Mouse (Mus musculus) forebrain, embryonic 11.5 days (tissue): ENCODE measurements at regions not wholly inside any gene's neighbourhood (a gene's known extent, or its start where the extent isn't known, plus 50 kb on each side); places are given as distances from the start of the nearest gene placed in this dataset.

Source experiments
- ATAC-seq: fragments of 200-750 bp; cut with Nextera tagmentation; replicated peaks from 2 replicates; pipeline ENCODE4 v1.8.0; 2017; ENCODE audit warnings: moderate TSS enrichment; ENCODE audit not compliant: low FRiP score
- DNase-seq: peaks from one replicate; pipeline ENCODE4 v3.0.0-alpha.2; 2017; ENCODE audit warnings: low spot score
- H3K27ac ChIP-seq: fragments of 300-500 bp; sonication (generic); 2 replicates; pipeline ENCODE4 v1.5.1; 2014; ENCODE audit warnings: low read depth, low read length
- H3K27me3 ChIP-seq: fragments of 300-500 bp; sonication (generic); 2 replicates; pipeline ENCODE4 v1.6.1; 2014; ENCODE audit warnings: mild to moderate bottlenecking, low read length, mixed read lengths; ENCODE audit not compliant: control insufficient read depth, insufficient read depth
- H3K36me3 ChIP-seq: fragments of 300-500 bp; sonication (generic); 2 replicates; pipeline ENCODE4 v1.6.1; 2014; ENCODE audit warnings: mild to moderate bottlenecking, low read length, moderate library complexity, mixed read lengths; ENCODE audit not compliant: control insufficient read depth, insufficient read depth
- H3K4me1 ChIP-seq: fragments of 300-500 bp; sonication (generic); replicated peaks from 2 replicates; pipeline ENCODE4 v1.6.1; 2014; ENCODE audit warnings: low read length, mixed read lengths; ENCODE audit not compliant: control insufficient read depth, insufficient read depth
- H3K4me2 ChIP-seq: fragments of 300-500 bp; sonication (generic); 2 replicates; pipeline ENCODE4 v1.6.1; 2014; ENCODE audit warnings: low read depth, mild to moderate bottlenecking, low read length, moderate library complexity, mixed read lengths; ENCODE audit not compliant: severe bottlenecking
- H3K4me3 ChIP-seq: fragments of 300-500 bp; sonication (generic); 2 replicates; pipeline ENCODE4 v1.5.1; 2014; ENCODE audit warnings: low read depth, low read length
- H3K9ac ChIP-seq: fragments of 300-500 bp; sonication (generic); 2 replicates; pipeline ENCODE4 v1.6.1; 2014; ENCODE audit warnings: low read length
- H3K9me3 ChIP-seq: fragments of 300-500 bp; sonication (generic); 2 replicates; pipeline ENCODE4 v1.6.1; 2016; ENCODE audit warnings: low read length, mixed read lengths; ENCODE audit not compliant: control insufficient read depth
- WGBS: fragments of 180-500 bp; shearing (Covaris S2); extraction: QIAGEN DNeasy Blood & Tissue Kit; methylation state at CpG from one replicate; pipeline ENCODE4 v1.1.7; 2014; 5-methylcytosine and 5-hydroxymethylcytosine counted together

- no peaks in the 10 kb centered on the region for H3K9me3 ChIP-seq
- no peak overlapping the region for H3K9ac ChIP-seq
- H3K27me3 ChIP-seq = no peaks in the 10 kb centered on the region
- DNase-seq (no peak), ATAC-seq (no peak)
- no peak overlapping the region for H3K27ac ChIP-seq
- H3K4me3 ChIP-seq = no peak overlapping the region
- no peak overlapping the region for H3K4me2 ChIP-seq
- H3K36me3 ChIP-seq = no peaks in the 10 kb centered on the region
- no peaks in the 10 kb centered on the region for H3K4me1 ChIP-seq
- WGBS = 86% methylated on average over 1 of the region's 1 CpGs
Observed at GRCm38 (mm10) chr3:131818806-131819205, 254.2 kb downstream of the Papss1 start.

DNA sequence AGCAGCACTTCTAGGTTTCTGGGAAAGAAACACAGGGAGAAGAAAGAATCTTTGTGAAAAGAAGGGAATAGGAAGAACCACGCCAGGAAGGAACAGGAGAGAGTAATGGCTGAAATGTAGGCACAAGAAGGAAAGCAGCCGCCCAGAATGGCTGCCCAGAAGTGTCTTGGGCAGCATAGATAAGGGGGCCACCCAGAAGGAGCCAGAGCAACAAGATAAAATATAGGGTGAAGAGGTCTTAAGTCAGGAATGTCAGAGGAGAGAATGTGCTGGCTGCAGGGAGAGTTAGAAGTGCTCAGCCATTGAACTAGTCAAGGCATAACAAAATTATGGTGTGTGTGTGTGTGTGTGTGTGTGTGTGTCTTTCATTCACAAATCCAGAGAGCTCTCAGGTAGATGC, 227.7 kb upstream of the Dkk2 start:
- DNase-seq = no peak
- H3K4me2 ChIP-seq = no peak overlapping the region
- no peak for ATAC-seq
- H3K27me3 ChIP-seq = no peaks in the 10 kb centered on the region
- H3K27ac ChIP-seq = no peak overlapping the region
- H3K9me3 ChIP-seq = no peaks in the 10 kb centered on the region; the same call in 1 of the 2 replicates
- 85% methylated on average over 2 of the region's 2 CpGs for WGBS
- no peak overlapping the region for H3K9ac ChIP-seq
- H3K4me3 ChIP-seq = no peak overlapping the region
- no peaks in the 10 kb centered on the region for H3K4me1 ChIP-seq
- H3K36me3 ChIP-seq = no peaks in the 10 kb centered on the region

- Histone ChIP-seq H3K27ac (no peak overlapping the region), H3K4me1 (no peaks in the 10 kb centered on the region), H3K4me2 (no peak overlapping the region), H3K4me3 (no peak overlapping the region), H3K9ac (no peak overlapping the region), H3K36me3 (no peaks in the 10 kb centered on the region), H3K9me3 (no peaks in the 10 kb centered on the region; the same call in 1 of the 2 replicates), H3K27me3 (no peaks in the 10 kb centered on the region)
- WGBS = 76% methylated on average over 12 of the region's 12 CpGs
- DNase-seq = no peak
- ATAC-seq = no peak
Observed at GRCm38 (mm10) chr3:131859083-131859482, 226.0 kb upstream of the Dkk2 start.

- no peaks in the 10 kb centered on the region for H3K4me1 ChIP-seq
- H3K4me2 ChIP-seq = no peak overlapping the region
- ATAC-seq = no peak
- no peak for DNase-seq
- H3K4me3 ChIP-seq = no peak overlapping the region
- no peaks in the 10 kb centered on the region for H3K27me3 ChIP-seq
- no peaks in the 10 kb centered on the region for H3K36me3 ChIP-seq
- H3K9me3 ChIP-seq = no peaks in the 10 kb centered on the region; the same call in 1 of the 2 replicates
- H3K9ac ChIP-seq = no peak overlapping the region
- WGBS = 70% methylated on average over 5 of the region's 5 CpGs
- no peak overlapping the region for H3K27ac ChIP-seq
Observed at GRCm38 (mm10) chr3:131865106-131865505, 220.0 kb upstream of the Dkk2 start.

GRCm38 (mm10) chr3:131867266-131867665, 217.8 kb upstream of the Dkk2 start:
- H3K27ac ChIP-seq = no peak overlapping the region
- DNase-seq (no peak), ATAC-seq (no peak)
- no peaks in the 10 kb centered on the region for H3K27me3 ChIP-seq
- no peaks in the 10 kb centered on the region for H3K9me3 ChIP-seq
- WGBS = 86% methylated on average over 3 of the region's 3 CpGs
- no peak overlapping the region for H3K4me3 ChIP-seq
- H3K4me2 ChIP-seq = no peak overlapping the region
- H3K4me1 ChIP-seq = no peaks in the 10 kb centered on the region
- no peak overlapping the region for H3K9ac ChIP-seq
- no peaks in the 10 kb centered on the region for H3K36me3 ChIP-seq

- Histone ChIP-seq H3K4me3 (no peak overlapping the region), H3K27ac (no peak overlapping the region), H3K9me3 (no peaks in the 10 kb centered on the region), H3K9ac (no peak overlapping the region), H3K27me3 (no peaks in the 10 kb centered on the region), H3K4me2 (no peak overlapping the region), H3K4me1 (no peaks in the 10 kb centered on the region), H3K36me3 (no peaks in the 10 kb centered on the region)
- no peak for DNase-seq
- no peak for ATAC-seq
- 82% methylated on average over 11 of the region's 11 CpGs for WGBS
Observed at GRCm38 (mm10) chr3:131868219-131868964, 216.7 kb upstream of the Dkk2 start.

- ATAC-seq (no peak), DNase-seq (no peak)
- 92% methylated on average over 4 of the region's 4 CpGs for WGBS
- Histone ChIP-seq H3K36me3 (no peaks in the 10 kb centered on the region), H3K9me3 (no peaks in the 10 kb centered on the region), H3K4me2 (no peak overlapping the region), H3K27me3 (no peaks in the 10 kb centered on the region), H3K27ac (no peak overlapping the region), H3K9ac (no peak overlapping the region), H3K4me3 (no peak overlapping the region), H3K4me1 (no peaks in the 10 kb centered on the region)
Observed at GRCm38 (mm10) chr3:131869306-131869705, 215.8 kb upstream of the Dkk2 start.

GRCm38 (mm10) chr3:131882667-131883066, 202.4 kb upstream of the Dkk2 start:
- no peaks in the 10 kb centered on the region for H3K4me1 ChIP-seq
- no peak overlapping the region for H3K27ac ChIP-seq
- no peaks in the 10 kb centered on the region for H3K9me3 ChIP-seq
- H3K27me3 ChIP-seq = no peaks in the 10 kb centered on the region
- no peak overlapping the region for H3K4me3 ChIP-seq
- H3K4me2 ChIP-seq = no peak overlapping the region
- no peak for ATAC-seq
- no peaks in the 10 kb centered on the region for H3K36me3 ChIP-seq
- H3K9ac ChIP-seq = no peak overlapping the region
- DNase-seq = no peak

GRCm38 (mm10) chr3:131886470-131886869, 198.6 kb upstream of the Dkk2 start:
- no peaks in the 10 kb centered on the region for H3K36me3 ChIP-seq
- no peaks in the 10 kb centered on the region for H3K4me1 ChIP-seq
- H3K4me2 ChIP-seq = no peak overlapping the region
- no peak overlapping the region for H3K27ac ChIP-seq
- WGBS = 83% methylated on average over 5 of the region's 5 CpGs
- DNase-seq (peak; percentile 55), ATAC-seq (no peak)
- H3K9me3 ChIP-seq = no peaks in the 10 kb centered on the region
- no peaks in the 10 kb centered on the region for H3K27me3 ChIP-seq
- H3K4me3 ChIP-seq = no peak overlapping the region
- H3K9ac ChIP-seq = no peak overlapping the region
